Mouse (Mus musculus): ENCODE data around the gene Lypd3.

DNA sequence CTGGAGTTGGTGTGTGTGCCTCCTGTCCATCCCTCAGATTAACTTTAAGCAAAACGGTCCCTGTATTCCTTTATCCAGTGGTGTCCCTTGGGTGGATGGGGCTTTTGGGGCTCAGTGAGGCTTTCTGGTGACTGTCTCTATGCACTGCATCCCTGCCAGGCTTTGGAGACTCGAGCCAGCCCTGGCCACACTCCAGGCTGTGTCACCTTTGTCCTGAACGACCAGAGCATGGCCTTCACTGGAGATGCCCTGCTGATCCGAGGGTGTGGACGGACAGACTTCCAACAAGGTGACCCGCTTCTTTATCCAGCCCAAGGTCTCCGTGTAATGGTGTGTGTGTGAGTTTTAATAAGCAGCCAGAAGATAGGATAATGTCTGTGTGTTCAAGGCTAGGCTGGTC lies 30.3 kb upstream of the Lypd3 start:
- TF ChIP-seq CTCF (IDR thresholded peaks at IDR 0.05; ENCODE audit: low read depth): no peak
- TF ChIP-seq EP300 (IDR thresholded peaks at IDR 0.05; ENCODE audit: low read depth): no peak
